ENCODE assay signal across 26 mouse cellular contexts in genomic region chr11:74438249-74438648, GRCm38 (mm10).
DNase-seq lines count a peak whose midpoint lies in the region; ATAC-seq lines count a peak whose summit lies in the region.
"Had no signal": no experiment of that assay in that cellular context is flagged by ENCODE, and none has a peak within 500 bp of the region (broad histone marks: within the 10 kb centered on the region; RNA-seq: fewer than 3 reads in every experiment).

No protein-coding gene starts in this region.

- H3K4me1 ChIP-seq in heart, embryonic 15.5 days (replicated peaks): peaks cover 35% of the 10 kb centered on the region
- H3K4me1 ChIP-seq in neural tube, embryonic 15.5 days: peaks cover 21% of the 10 kb centered on the region
- H3K4me1 ChIP-seq: forebrain, embryonic 10.5 days; lung, embryonic 15.5 days; midbrain, embryonic 10.5 days had no signal

- H3K36me3 ChIP-seq in heart, embryonic 15.5 days: no peaks in the 10 kb centered on the region
- H3K36me3 ChIP-seq in neural tube, embryonic 15.5 days: no peaks in the 10 kb centered on the region
- H3K36me3 ChIP-seq: forebrain, embryonic 10.5 days; limb, embryonic 13.5 days; liver, embryonic 13.5 days; lung, embryonic 15.5 days; midbrain, embryonic 10.5 days had no signal

- no peaks in the 10 kb centered on the region for H3K27me3 ChIP-seq in heart, embryonic 15.5 days
- no peaks in the 10 kb centered on the region for H3K27me3 ChIP-seq in neural tube, embryonic 15.5 days (replicated peaks)
- H3K27me3 ChIP-seq: limb, embryonic 13.5 days; liver, embryonic 13.5 days; lung, embryonic 15.5 days had no signal

- no peak overlapping the region for H3K9ac ChIP-seq in heart, embryonic 15.5 days
- H3K9ac ChIP-seq in neural tube, embryonic 15.5 days (replicated peaks): no peak overlapping the region
- H3K9ac ChIP-seq: hindbrain, embryonic 14.5 days; limb, embryonic 13.5 days; liver, embryonic 13.5 days; lung, embryonic 15.5 days had no signal

- 45% methylated on average over 4 of the region's 4 CpGs for WGBS in heart, embryonic 15.5 days
- 94% methylated on average over 4 of the region's 4 CpGs for WGBS in neural tube, embryonic 15.5 days

- H3K9me3 ChIP-seq in heart, embryonic 15.5 days (replicated peaks): no peaks in the 10 kb centered on the region
- H3K9me3 ChIP-seq in neural tube, embryonic 15.5 days (replicated peaks): no peaks in the 10 kb centered on the region
- H3K9me3 ChIP-seq: forebrain, embryonic 10.5 days; limb, embryonic 13.5 days; liver, embryonic 13.5 days; lung, embryonic 15.5 days; midbrain, embryonic 10.5 days had no signal

- ATAC-seq in heart, embryonic 15.5 days (replicated peaks; ENCODE audit: insufficient number of reproducible peaks, insufficient read depth, low FRiP score, low read depth): peak; percentile 78
- no peak for ATAC-seq in neural tube, embryonic 15.5 days (ENCODE audit: low FRiP score)
- ATAC-seq: CD4-positive, CD25-positive, alpha-beta regulatory T cell, adult 4 months; forebrain, embryonic 16.5 days; inflammation-experienced regulatory T-cells, adult 6 months had no signal

- peak; percentile 31 for DNase-seq in brain, adult 2 months (ENCODE audit: low read depth, low spot score)
- DNase-seq in heart, adult 9 months (ENCODE audit: low spot score in 2 of 2): peak; percentile 72 to 80
- DNase-seq in heart, postnatal 4 days: peak; percentile 68
- no peak for DNase-seq in adrenal gland, postnatal 10 days
- no peak for DNase-seq in left cerebral cortex, adult 9 months (ENCODE audit: low spot score in 2 of 2)
- DNase-seq: adrenal gland, postnatal 36 days; cerebellum, adult 11 months; cerebellum, adult 9-11 months; gastrocnemius, postnatal 10 days; kidney, adult 2 months; layer of hippocampus, postnatal 36 days; liver, embryonic 13.5 days; right cerebral cortex, postnatal 14 days; spleen, adult 18-20 months had no signal

- H3K4me3 ChIP-seq in heart, embryonic 15.5 days: no peak overlapping the region
- no peak overlapping the region for H3K4me3 ChIP-seq in neural tube, embryonic 15.5 days (replicated peaks)
- H3K4me3 ChIP-seq: forebrain, embryonic 10.5 days; layer of hippocampus, adult 2 months; limb, embryonic 13.5 days; liver, embryonic 13.5 days; lung, embryonic 15.5 days; midbrain, embryonic 10.5 days had no signal

- 0 out of 2 replicates have a peak overlapping the region, but pooled peaks have one; percentile 39 for H3K27ac ChIP-seq in heart, embryonic 15.5 days
- H3K27ac ChIP-seq in neural tube, embryonic 15.5 days (replicated peaks): no peak overlapping the region
- H3K27ac ChIP-seq: forebrain, embryonic 10.5 days; hindbrain, embryonic 14.5 days; layer of hippocampus, adult 2 months; limb, embryonic 13.5 days; liver, embryonic 13.5 days; lung, embryonic 15.5 days; macrophage; midbrain, embryonic 10.5 days had no signal

- H3K4me2 ChIP-seq in heart, embryonic 15.5 days: peak overlapping the region; percentile 16; the same call in 1 of the 2 replicates
- no peak overlapping the region for H3K4me2 ChIP-seq in neural tube, embryonic 15.5 days
- H3K4me2 ChIP-seq: hindbrain, embryonic 14.5 days; limb, embryonic 13.5 days; liver, embryonic 13.5 days; lung, embryonic 15.5 days had no signal

Comparison
In these comparisons a context has a peak if more than half of its experiments do, and no peak if none do; other contexts are left out.
1. DNase-seq: peak in brain, adult 2 months (single experiment), heart, adult 9 months (2 of 2) and heart, postnatal 4 days (single experiment); none in adrenal gland, postnatal 10 days (single experiment) and left cerebral cortex, adult 9 months (0 of 2).